Mouse (Mus musculus) kidney, postnatal 0 days (tissue): ENCODE results near the gene Acot7. TPM values are rescaled to one million over a fixed set of nuclear protein-coding genes. Genes with fewer than 3 reads are reported as not detected.

ENCODE experiments used
- ATAC-seq: fragments of 200-750 bp; cut with Nextera tagmentation; replicated peaks from 2 replicates; pipeline ENCODE4 v1.8.0; 2017; ENCODE audit warnings: low read depth, moderate number of reproducible peaks, moderate TSS enrichment, moderate library complexity; ENCODE audit not compliant: low FRiP score
- DNase-seq: peaks from one replicate; pipeline ENCODE4 v3.0.0-alpha.2; 2016; ENCODE audit warnings: low spot score
- H3K27ac ChIP-seq: fragments of 300-500 bp; sonication (generic); 2 replicates; pipeline ENCODE4 v1.5.1; 2014; ENCODE audit warnings: mild to moderate bottlenecking
- H3K27me3 ChIP-seq: fragments of 300-500 bp; sonication (generic); 2 replicates; pipeline ENCODE4 v1.6.1; 2014; ENCODE audit warnings: low read length, mixed read lengths; ENCODE audit not compliant: insufficient read depth
- H3K36me3 ChIP-seq: fragments of 300-500 bp; sonication (generic); 2 replicates; pipeline ENCODE4 v1.6.1; 2014; ENCODE audit warnings: low read length, mixed read lengths; ENCODE audit not compliant: insufficient read depth
- H3K4me1 ChIP-seq: fragments of 300-500 bp; sonication (generic); replicated peaks from 2 replicates; pipeline ENCODE4 v1.6.1; 2014; ENCODE audit warnings: antibody characterized with exemption, low read length, mixed read lengths; ENCODE audit not compliant: insufficient read depth
- H3K4me2 ChIP-seq: fragments of 300-500 bp; sonication (generic); 2 replicates; pipeline ENCODE4 v1.6.1; 2014; ENCODE audit warnings: mild to moderate bottlenecking, low read length, moderate library complexity, mixed read lengths
- H3K4me3 ChIP-seq: fragments of 300-500 bp; sonication (generic); replicated peaks from 2 replicates; pipeline ENCODE4 v1.5.1; 2014; ENCODE audit warnings: low read depth, low read length
- H3K9ac ChIP-seq: fragments of 300-500 bp; sonication (generic); 2 replicates; pipeline ENCODE4 v1.6.1; 2014; ENCODE audit warnings: low read depth, low read length
- H3K9me3 ChIP-seq: fragments of 300-500 bp; sonication (generic); replicated peaks from 2 replicates; pipeline ENCODE4 v1.6.1; 2016; ENCODE audit warnings: low read length, inconsistent platforms, mixed read lengths
- CTCF ChIP-seq: IDR thresholded peaks from 2 replicates; pipeline ENCODE4 v1.5.1; 2016; ENCODE audit warnings: antibody characterized with exemption, low read depth, mild to moderate bottlenecking, moderate library complexity
- WGBS: fragments of 180-500 bp; shearing (Covaris S2); extraction: QIAGEN DNeasy Blood & Tissue Kit; methylation state at CpG from one replicate; pipeline ENCODE4 v1.1.7; 2014; 5-methylcytosine and 5-hydroxymethylcytosine counted together
- polyA plus RNA-seq: library from polyadenylated mRNA; unstranded; fragments of >200 nt; fragmentation: Nextera tagmentation; extraction: Ambion mirVana; gene quantifications from 2 replicates; pipeline ENCODE4 v1.2.1, GENCODE M21; 2015

The Acot7 gene
- polyA plus RNA-seq, 1 experiment from 2014 or later, result 56.4 TPM

DNA sequence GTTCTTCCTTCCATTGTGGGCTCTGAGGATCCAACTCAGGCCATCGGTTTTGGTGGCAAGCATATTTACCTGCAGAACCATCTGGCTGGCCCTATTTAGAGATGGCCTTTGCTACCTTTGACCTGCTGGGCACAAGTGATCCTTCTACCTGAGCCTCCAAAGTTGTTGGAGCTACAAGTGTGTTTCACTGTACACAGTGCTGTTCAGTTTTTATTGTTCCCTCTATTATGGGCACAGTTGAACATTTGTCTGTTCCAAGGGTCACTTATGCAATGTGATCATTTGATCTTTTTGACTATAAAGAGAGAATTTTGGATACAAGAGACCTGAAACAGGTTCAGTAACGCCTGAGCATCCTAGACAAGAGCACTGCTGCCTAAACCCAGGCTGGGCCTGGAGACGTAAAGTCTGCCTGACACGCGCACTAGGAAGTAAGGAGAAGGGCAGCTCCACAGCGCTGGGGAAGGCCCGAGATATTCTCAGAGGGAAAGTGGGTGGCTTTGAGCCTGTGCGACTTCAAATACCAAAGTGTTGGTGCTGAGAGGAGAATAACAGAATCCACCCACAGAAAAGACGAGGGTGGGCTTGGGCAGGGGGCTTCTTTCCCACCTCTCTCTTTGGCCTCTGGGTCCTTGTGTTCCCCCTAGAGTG is 65.4 kb downstream of the Acot7 start:
- ATAC-seq, result no peak
- WGBS, result 88% methylated on average over 9 of the region's 9 CpGs
- no peak for TF ChIP-seq CTCF
- Histone ChIP-seq H3K4me3 (no peak overlapping the region), H3K36me3 (0 out of 2 replicates have a peak, but pooled peaks cover 7% of the 10 kb centered on the region), H3K9ac (no peak overlapping the region), H3K9me3 (no peaks in the 10 kb centered on the region), H3K27me3 (no peaks in the 10 kb centered on the region), H3K4me1 (no peaks in the 10 kb centered on the region), H3K4me2 (no peak overlapping the region), H3K27ac (no peak overlapping the region)
- DNase-seq, result no peak

DNA sequence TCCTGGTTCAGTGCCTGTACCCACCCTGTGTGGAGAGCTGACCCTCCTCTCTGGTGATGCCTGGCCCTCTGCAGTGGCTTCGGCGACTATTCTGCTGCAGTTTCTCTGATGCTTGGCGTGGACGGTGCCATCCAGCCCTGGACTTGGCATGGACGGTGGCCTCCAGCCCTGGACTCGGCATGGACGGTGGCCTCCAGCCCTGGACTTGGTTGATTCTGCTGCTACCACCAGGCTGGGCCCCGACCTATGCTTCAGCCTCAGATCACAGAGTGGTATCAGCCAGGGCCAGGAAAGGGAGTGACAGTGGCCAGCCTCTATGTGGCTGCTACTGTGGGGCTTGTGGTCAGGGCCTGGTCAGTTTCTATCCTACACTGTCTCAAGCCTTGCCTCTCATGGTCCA is 66.0 kb downstream of the Acot7 start:
- WGBS, result 94% methylated on average over 8 of the region's 8 CpGs
- TF ChIP-seq CTCF, result no peak
- ATAC-seq, result no peak

DNA sequence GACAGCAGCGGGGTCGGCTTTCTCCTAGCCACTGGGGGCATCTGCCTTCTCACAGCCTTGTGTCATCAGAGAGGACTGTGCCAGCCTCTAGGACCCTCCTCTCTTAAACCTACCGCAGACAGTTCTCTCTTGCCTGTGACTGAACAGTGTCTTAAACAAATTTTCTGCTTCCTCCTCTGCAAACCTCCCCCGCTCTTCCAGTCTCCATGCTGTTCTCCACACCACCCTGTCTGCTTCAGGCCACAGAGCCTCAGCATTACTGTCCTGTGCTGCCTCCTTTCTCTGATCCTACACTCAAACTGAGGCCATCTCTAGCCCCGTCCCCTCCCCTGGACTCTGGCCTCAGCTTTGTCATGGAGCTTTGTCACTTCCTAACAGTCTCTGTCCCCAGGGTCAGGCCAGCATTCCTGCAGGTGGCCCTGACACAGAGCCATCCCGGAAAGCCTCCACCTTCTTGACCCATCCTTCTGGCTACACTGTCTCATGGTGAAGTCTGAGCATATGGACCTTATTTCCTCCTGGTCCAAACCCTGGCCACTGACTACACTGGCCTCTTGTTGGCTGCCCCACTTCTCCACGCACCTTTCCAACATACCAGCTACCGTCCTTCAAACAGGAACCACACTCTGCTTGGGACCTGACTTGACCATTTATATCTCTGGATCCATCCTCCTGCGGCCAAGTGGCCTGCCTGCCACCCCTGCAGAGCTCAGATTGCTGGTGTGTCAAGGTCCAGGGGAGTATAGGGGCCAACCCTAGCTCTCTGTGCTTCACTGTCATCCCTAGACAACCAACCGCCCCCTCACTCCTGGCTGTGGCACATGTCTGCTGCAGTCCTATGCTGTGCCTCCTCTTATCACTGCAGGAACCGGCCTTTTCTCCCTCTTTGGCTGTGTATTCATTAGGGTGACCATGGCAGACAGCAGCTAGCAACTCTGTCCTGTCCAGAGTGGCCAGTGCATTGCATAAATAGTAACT is 66.9 kb downstream of the Acot7 start:
- TF ChIP-seq CTCF, result no peak
- Histone ChIP-seq H3K9ac (no peak overlapping the region), H3K4me1 (no peaks in the 10 kb centered on the region), H3K4me2 (no peak overlapping the region), H3K9me3 (no peaks in the 10 kb centered on the region), H3K27ac (no peak overlapping the region), H3K4me3 (no peak overlapping the region), H3K36me3 (0 out of 2 replicates have a peak, but pooled peaks cover 4% of the 10 kb centered on the region), H3K27me3 (no peaks in the 10 kb centered on the region)
- no peak for DNase-seq
- 65% methylated on average over 11 of the region's 11 CpGs for WGBS
- no peak for ATAC-seq

More for the DNA sequence above, 66.0 kb downstream of the Acot7 start:
- Histone ChIP-seq H3K4me1 (no peaks in the 10 kb centered on the region), H3K9ac (no peak overlapping the region), H3K27me3 (no peaks in the 10 kb centered on the region), H3K36me3 (0 out of 2 replicates have a peak, but pooled peaks cover 7% of the 10 kb centered on the region), H3K9me3 (no peaks in the 10 kb centered on the region), H3K27ac (no peak overlapping the region), H3K4me2 (no peak overlapping the region), H3K4me3 (no peak overlapping the region)
- no peak for DNase-seq

DNA sequence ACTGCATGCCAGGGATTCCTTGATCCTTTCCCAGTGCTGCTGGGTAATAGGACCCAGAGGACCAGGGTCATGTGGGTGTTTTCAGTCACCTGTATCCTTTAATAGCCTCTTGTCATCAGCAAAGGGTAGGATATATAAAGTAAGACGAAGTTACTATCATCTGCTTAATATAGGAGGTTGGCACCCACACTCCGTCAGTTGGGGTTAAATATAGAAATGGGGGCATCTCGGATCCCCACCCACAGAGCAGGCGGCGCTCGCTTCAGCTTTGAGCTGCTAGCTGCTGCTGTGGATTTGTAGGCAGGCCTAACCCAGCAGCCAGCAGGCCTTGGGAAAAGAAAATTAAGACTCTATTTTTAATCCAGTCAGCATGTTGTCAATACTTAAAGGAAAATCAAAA is 68.1 kb downstream of the Acot7 start:
- H3K4me2 ChIP-seq, result no peak overlapping the region
- no peaks in the 10 kb centered on the region for H3K27me3 ChIP-seq
- no peak for ATAC-seq
- no peaks in the 10 kb centered on the region for H3K4me1 ChIP-seq
- no peaks in the 10 kb centered on the region for H3K36me3 ChIP-seq
- no peak overlapping the region for H3K4me3 ChIP-seq
- 80% methylated on average over 6 of the region's 6 CpGs for WGBS
- H3K9ac ChIP-seq, result no peak overlapping the region
- no peak for DNase-seq
- TF ChIP-seq CTCF, result no peak
- H3K27ac ChIP-seq, result no peak overlapping the region
- H3K9me3 ChIP-seq, result no peaks in the 10 kb centered on the region

DNA sequence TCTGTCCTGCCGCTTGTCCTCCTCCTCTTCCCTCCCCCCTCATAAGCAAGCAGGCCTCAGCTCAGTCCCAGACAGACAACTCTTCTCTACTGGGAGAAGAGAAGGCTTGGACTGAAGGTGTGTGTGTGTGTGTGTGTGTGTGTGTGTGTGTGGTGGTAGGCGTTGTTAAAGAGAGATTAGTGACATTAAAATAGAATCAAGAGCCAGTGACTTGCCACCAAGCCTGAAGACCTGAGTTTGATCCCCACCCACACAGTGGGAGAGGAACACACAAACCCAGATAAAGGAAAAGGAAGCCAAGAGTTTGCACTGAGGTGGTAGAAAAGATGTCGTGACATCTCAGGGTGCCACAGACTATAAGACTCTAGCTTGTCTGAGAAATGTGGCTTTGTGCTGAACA is 69.3 kb downstream of the Acot7 start:
- ATAC-seq (no peak), DNase-seq (no peak)
- no peaks in the 10 kb centered on the region for H3K27me3 ChIP-seq
- no peak for TF ChIP-seq CTCF
- H3K36me3 ChIP-seq, result no peaks in the 10 kb centered on the region
- H3K27ac ChIP-seq, result no peak overlapping the region
- no peak overlapping the region for H3K9ac ChIP-seq
- WGBS, result 81% methylated on average over 3 of the region's 3 CpGs
- no peaks in the 10 kb centered on the region for H3K4me1 ChIP-seq
- no peaks in the 10 kb centered on the region for H3K9me3 ChIP-seq
- H3K4me3 ChIP-seq, result no peak overlapping the region
- no peak overlapping the region for H3K4me2 ChIP-seq

DNA sequence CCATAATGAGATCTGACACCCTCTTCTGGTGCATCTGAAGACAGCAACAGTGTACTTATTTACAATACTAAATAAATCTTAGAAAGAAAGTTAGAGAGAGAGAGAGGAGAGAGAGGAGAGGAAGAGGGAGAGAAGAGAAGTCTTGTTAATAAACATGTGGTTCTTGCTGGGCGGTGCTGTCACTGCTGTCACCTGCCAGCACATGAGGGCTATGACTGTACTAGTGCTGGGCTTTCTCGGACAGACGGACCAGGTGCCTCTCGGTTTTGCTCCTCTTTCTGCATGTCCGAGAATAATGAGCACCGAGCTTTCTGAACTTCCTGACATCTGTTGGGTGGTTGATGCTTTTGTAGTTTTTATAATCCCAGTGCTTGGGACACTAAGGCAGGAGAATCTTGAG is 72.7 kb downstream of the Acot7 start:
- H3K9ac ChIP-seq, result no peak overlapping the region
- H3K9me3 ChIP-seq, result no peaks in the 10 kb centered on the region
- no peaks in the 10 kb centered on the region for H3K27me3 ChIP-seq
- TF ChIP-seq CTCF, result no peak
- no peaks in the 10 kb centered on the region for H3K4me1 ChIP-seq
- ATAC-seq (no peak), DNase-seq (no peak)
- no peak overlapping the region for H3K4me2 ChIP-seq
- H3K4me3 ChIP-seq, result no peak overlapping the region
- WGBS, result 85% methylated on average over 6 of the region's 6 CpGs
- no peak overlapping the region for H3K27ac ChIP-seq
- no peaks in the 10 kb centered on the region for H3K36me3 ChIP-seq
